Mouse (Mus musculus): Measurements from ENCODE around the gene Grin2b. TPM values are rescaled to one million over a fixed set of nuclear protein-coding genes. Genes with fewer than 3 reads are reported as not detected.

Grin2b gene
- polyA plus RNA-seq, 1 experiment from 2014 or later, result not detected

DNA sequence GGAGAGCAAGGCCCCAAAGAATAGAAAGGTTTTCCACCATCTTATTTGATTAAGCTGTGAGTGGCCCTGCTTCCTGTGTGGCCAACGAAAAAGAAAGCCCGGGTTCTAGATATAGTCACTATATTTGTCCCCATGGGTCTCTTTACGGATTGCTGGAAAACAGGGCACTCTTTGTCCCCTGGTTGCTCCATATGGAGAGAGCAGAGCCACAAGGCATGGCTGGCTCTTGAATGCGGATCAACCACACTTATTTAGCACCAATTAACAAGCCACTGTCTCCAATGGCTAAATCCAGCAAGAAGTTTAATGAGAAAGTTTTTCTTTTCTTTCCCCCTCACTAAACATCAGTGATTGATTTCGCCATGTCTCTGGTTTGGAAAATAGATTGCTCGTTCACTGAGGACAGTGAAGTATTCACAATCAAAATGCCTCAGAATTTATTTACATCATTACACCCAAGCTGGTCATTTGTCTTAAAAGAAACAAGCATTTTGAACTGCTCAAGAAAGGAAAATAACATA, 240.9 kb downstream of the Grin2b start:
- H3K79me2 ChIP-seq (ENCODE audit: inconsistent target), result no peaks in the 10 kb centered on the region
- WGBS (ENCODE audit: missing documents), result 84% methylated on average over 6 of the region's 6 CpGs
- no peak overlapping the region for H3K4me3 ChIP-seq (ENCODE audit: inconsistent target)
- H3K27ac ChIP-seq, result no peak overlapping the region
- H3K36me3 ChIP-seq (ENCODE audit: inconsistent target), result no peaks in the 10 kb centered on the region

DNA sequence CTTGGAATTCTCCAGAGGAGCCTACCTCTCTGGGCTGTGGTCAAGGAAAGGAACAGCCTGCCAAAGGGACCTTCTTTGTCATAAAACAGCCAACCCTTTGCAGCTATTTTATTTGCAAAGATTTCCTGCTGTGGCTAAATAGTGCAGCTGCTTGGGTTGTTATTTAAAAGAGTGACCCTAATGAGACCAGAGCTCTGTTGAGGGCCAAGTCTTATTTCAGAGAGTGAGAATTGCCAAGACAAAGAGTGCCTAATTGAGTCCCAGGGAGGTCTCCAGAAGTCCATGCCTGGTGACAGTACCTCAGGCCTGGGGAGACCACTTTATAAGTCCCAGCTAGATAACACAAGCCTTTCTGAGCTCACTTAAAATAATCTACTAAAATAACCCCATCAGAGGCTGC, 255.6 kb downstream of the Grin2b start:
- H3K4me3 ChIP-seq (ENCODE audit: inconsistent target), result no peak overlapping the region
- no peaks in the 10 kb centered on the region for H3K79me2 ChIP-seq (ENCODE audit: inconsistent target)
- no peaks in the 10 kb centered on the region for H3K36me3 ChIP-seq (ENCODE audit: inconsistent target)
- H3K27ac ChIP-seq, result no peak overlapping the region

DNA sequence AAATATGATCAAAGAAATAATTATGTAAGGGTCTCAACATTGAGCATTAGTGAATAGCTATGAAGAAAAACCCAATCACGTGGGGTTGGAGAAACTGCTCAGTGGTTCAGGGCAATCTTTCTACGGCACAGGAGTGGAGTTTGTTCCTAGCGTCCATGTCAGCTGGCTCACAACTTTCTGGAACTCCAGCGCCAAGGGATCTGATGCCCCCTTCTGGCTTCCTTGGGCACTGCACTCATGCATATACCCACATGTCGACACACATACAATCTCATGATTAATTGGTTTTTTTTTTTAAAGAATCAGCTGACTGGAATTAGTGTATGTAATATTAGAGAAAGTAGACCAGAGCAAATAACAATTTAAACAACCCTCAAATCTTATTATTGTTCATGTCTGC, 258.7 kb downstream of the Grin2b start:
- H3K4me3 ChIP-seq (ENCODE audit: inconsistent target), result no peak overlapping the region
- no peaks in the 10 kb centered on the region for H3K79me2 ChIP-seq (ENCODE audit: inconsistent target)
- 96% methylated on average over 5 of the region's 5 CpGs for WGBS (ENCODE audit: missing documents)
- no peak overlapping the region for H3K27ac ChIP-seq
- H3K36me3 ChIP-seq (ENCODE audit: inconsistent target), result no peaks in the 10 kb centered on the region

DNA sequence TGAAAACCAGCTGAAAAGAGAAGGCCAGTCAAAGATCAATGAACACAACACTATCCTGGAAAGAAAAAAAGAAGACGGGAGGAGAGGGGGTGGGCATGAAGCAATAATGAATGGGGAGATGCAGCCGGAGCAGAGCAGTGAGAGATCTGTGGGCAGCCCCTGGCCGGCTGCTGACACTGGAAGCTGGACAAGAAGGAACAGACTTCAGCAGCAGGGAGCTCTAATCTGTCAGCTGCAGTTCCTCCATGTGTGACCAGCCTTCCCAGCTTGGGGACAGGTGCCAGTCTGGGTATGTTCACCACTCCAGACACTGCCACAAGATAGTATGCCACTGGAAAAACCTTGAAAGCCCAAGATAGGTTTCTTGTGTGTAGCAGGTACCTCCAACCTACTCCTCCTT, 261.2 kb downstream of the Grin2b start:
- no peaks in the 10 kb centered on the region for H3K36me3 ChIP-seq (ENCODE audit: inconsistent target)
- H3K79me2 ChIP-seq (ENCODE audit: inconsistent target), result no peaks in the 10 kb centered on the region
- no peak overlapping the region for H3K27ac ChIP-seq
- no peak overlapping the region for H3K4me3 ChIP-seq (ENCODE audit: inconsistent target)
- 82% methylated on average over 3 of the region's 3 CpGs for WGBS (ENCODE audit: missing documents)

DNA sequence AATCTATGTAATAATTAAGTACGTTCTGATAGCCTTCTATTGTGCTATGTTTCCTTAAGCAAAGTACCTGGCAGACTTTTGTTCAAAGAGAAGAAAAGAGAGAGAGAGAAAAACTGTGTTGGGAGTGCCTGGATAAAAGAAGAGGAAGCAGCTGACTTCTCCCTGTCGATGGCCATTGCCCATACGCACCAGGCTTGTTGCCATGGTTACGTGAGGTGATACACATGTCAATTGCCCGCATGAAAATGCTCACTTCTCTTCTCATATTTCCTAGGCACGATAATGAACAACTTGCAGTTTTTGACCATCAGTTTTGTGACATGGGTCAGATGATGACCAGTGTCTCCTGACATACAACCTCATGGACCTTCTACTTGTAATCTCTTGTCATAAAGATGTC, 262.2 kb downstream of the Grin2b start:
- 71% methylated on average over 6 of the region's 6 CpGs for WGBS (ENCODE audit: missing documents)
- H3K79me2 ChIP-seq (ENCODE audit: inconsistent target), result no peaks in the 10 kb centered on the region
- H3K27ac ChIP-seq, result no peak overlapping the region
- no peaks in the 10 kb centered on the region for H3K36me3 ChIP-seq (ENCODE audit: inconsistent target)
- H3K4me3 ChIP-seq (ENCODE audit: inconsistent target), result no peak overlapping the region

DNA sequence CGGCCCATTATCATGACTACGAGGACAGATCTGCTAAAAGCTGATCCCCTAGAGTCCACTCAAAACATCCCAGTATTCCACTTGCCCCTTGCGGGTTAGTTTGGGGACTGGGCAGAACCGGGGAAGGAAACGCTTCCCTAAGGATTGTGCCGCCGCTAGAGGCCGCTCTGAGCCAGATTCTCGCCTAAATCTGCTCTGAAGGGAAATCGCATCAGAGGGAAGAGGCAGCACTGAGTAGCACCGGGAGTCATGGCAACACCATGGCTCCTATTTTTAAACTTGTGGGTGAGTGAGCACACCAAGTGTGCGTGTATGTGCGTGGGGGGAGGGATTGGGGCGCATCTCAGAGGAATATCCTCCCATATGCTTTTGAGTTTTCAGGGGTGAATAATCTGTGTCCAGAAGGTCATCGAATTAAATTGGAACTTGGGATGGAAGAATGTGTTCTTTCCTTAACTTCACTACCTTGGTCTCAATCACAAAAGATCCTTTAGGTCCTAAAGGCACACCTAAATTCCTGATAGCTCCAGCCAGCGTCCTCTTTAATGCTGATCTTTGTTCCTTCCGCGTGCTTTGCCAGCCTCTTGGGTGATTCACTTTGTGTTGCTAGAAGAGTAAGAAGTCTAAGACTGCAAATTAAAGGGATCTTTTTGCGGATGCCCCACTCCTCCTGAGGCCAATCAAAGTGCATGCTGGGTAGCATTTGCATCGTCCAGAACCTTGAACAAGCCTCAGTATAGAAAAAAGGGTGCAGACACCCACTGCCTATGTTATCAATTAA, 265.6 kb downstream of the Grin2b start:
- Histone ChIP-seq H3K4me3 (ENCODE audit: inconsistent target) (no peak overlapping the region), H3K36me3 (ENCODE audit: inconsistent target) (no peaks in the 10 kb centered on the region), H3K27ac (no peak overlapping the region), H3K79me2 (ENCODE audit: inconsistent target) (no peaks in the 10 kb centered on the region)
- 24% methylated on average over 20 of the region's 20 CpGs for WGBS (ENCODE audit: missing documents)

DNA sequence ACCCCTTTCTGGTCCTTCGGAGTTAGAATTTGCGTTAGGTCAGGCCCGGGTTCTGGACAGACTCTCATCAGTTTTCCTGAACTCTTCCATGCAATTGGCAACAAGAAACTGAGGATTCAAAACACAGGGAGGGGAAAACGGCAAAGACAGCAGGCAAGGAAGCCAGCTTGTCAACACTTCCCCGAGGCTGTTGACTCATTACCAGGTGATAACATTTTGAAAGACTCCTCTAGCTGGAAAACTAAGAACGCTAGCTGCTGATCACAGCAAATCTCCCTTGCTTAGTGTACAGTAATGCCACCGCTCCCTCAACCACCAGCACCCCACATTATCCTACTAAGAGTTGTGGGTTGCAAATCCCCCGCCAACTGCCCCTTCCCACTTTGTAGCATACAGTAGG, 266.2 kb downstream of the Grin2b start:
- 79% methylated on average over 8 of the region's 8 CpGs for WGBS (ENCODE audit: missing documents)
- Histone ChIP-seq H3K79me2 (ENCODE audit: inconsistent target) (no peaks in the 10 kb centered on the region), H3K36me3 (ENCODE audit: inconsistent target) (no peaks in the 10 kb centered on the region), H3K4me3 (ENCODE audit: inconsistent target) (no peak overlapping the region), H3K27ac (no peak overlapping the region)

DNA sequence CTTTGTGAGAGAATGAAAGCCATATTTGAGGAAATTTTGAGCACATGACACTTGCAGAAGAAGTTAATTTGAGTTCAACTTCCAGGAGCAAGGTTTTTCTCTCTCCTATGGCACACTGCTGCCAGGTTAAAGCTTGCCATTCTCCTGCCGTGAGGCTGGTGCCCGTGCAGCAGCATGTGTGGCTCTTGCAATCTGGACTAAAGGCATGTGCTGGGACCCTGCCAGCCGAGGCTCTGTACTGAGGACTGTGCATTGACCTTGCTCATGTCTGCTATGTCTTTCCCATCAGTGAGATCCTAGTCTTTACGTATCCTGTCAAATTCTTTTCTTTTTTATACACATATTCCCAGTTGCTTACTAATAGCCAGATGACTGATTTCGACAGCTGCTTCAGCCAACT, 268.9 kb downstream of the Grin2b start:
- Histone ChIP-seq H3K27ac (no peak overlapping the region), H3K4me3 (ENCODE audit: inconsistent target) (no peak overlapping the region), H3K36me3 (ENCODE audit: inconsistent target) (no peaks in the 10 kb centered on the region), H3K79me2 (ENCODE audit: inconsistent target) (no peaks in the 10 kb centered on the region)
- 87% methylated on average over 5 of the region's 5 CpGs for WGBS (ENCODE audit: missing documents)

DNA sequence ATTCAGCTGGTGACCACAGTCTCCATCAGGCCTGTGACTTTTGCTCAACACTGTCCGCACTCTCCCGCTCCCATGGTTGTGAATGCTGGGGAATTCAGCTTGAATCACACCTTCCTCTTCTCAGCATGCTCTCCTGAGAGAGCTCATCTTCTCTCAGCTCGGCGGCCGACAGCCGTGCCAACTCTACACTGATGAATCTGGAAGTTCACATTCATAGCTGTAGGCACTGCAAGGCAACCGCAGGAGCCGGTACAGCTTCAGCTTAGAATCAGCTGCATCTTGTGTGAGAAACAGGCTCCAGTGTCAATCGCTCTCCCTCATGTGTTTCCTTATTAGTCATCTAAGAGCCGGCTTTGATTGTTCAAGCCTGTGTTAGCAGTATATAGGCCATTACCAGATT, 272.9 kb downstream of the Grin2b start:
- no peaks in the 10 kb centered on the region for H3K36me3 ChIP-seq (ENCODE audit: inconsistent target)
- H3K4me3 ChIP-seq (ENCODE audit: inconsistent target), result no peak overlapping the region
- 95% methylated on average over 6 of the region's 10 CpGs for WGBS (ENCODE audit: missing documents)
- no peaks in the 10 kb centered on the region for H3K79me2 ChIP-seq (ENCODE audit: inconsistent target)
- no peak overlapping the region for H3K27ac ChIP-seq

DNA sequence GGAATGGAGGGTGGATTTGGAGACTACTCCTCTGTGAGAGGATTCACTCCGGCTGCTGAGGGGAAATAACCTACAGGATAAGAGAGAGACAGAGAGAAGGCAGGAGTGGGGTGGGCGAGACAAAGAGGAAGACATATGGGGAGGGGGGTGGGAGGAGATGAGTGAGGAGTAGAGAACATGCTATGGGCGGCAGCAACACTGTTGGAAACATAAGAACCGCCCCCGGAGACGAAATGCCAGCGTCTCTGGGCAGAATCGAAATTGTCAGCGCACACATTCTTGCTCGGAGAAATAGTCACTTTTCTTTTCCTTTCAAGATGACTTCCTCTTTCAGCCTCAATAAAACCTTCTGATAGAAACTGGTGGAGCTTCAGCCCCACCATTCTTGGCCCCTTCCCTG, 274.1 kb downstream of the Grin2b start:
- H3K36me3 ChIP-seq (ENCODE audit: inconsistent target), result no peaks in the 10 kb centered on the region
- WGBS (ENCODE audit: missing documents), result 5% methylated on average over 10 of the region's 10 CpGs
- no peaks in the 10 kb centered on the region for H3K79me2 ChIP-seq (ENCODE audit: inconsistent target)
- no peak overlapping the region for H3K4me3 ChIP-seq (ENCODE audit: inconsistent target)
- no peak overlapping the region for H3K27ac ChIP-seq

DNA sequence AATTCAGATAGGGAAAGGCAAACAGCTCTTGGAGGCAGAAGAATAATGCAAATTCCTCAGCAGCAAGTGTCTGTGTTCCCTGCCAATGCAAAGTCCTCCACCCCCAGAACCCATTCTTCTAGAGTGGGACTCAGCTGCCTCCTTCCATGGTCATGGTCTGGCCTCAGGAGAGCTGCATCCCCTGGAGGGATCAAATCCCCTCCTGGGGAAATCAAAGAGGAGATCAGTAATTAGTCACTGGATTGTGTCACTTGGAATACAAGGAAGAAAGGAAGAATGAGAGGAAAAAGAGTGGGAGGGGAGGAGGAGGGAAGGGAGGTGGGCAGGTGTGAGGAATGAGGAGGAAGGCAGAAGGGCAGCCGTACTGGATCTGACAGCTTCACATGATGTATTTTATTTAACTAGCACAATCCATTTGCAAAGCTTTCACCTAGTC, 278.5 kb downstream of the Grin2b start:
- no peaks in the 10 kb centered on the region for H3K79me2 ChIP-seq (ENCODE audit: inconsistent target)
- H3K27ac ChIP-seq, result no peak overlapping the region
- 50% methylated on average over 1 of the region's 1 CpGs for WGBS (ENCODE audit: missing documents)
- no peak overlapping the region for H3K4me3 ChIP-seq (ENCODE audit: inconsistent target)
- no peaks in the 10 kb centered on the region for H3K36me3 ChIP-seq (ENCODE audit: inconsistent target)

DNA sequence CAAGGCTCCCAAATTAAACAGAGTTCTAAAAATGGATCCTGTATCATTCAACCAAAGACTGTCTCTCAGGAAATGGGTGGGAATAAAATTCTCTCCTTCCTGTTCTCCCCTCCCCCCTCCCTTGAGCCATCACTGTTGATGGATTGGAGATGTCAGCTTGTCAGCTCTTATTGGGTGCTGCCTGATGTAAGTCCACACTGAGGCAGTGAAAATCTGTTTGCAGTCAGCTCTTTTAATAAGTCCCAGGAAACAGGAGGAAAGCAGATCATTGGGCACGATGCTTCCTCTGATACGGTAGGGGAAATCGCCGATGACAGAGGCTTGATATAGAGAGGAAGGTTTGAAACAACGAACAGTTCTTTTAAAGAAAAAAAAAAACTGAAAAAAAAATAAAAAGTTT, 290.7 kb downstream of the Grin2b start:
- H3K79me2 ChIP-seq (ENCODE audit: inconsistent target), result no peaks in the 10 kb centered on the region
- WGBS (ENCODE audit: missing documents), result 84% methylated on average over 5 of the region's 5 CpGs
- no peaks in the 10 kb centered on the region for H3K36me3 ChIP-seq (ENCODE audit: inconsistent target)
- H3K4me3 ChIP-seq (ENCODE audit: inconsistent target), result no peak overlapping the region
- H3K27ac ChIP-seq, result no peak overlapping the region

DNA sequence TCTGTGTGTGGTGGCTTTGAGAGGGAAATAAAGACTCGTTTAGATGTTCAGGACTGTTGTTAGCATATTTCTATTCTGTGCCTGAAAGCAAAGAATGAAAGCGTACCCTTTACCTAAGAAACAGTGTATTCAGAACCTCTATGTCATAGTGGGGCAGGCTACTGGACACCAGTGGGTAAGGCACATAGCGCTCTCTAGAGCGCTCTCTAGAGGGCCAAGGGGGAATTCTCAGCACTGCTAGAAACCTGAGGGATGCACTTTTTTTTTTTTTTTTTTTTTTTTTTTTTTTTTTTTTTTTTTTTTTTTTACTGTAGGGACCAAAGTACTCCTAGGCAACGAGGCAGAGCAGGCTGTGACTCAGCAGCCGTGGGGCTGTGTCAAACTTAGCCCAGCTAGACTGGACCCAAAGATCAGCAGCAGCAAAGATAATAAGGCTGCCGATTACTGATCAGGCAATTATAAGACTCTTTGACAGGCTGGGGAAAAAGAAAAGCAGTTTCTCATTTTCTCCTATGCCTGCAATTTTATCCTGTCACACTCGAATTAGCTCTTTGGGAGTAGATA, 297.1 kb downstream of the Grin2b start:
- no peak overlapping the region for H3K4me3 ChIP-seq (ENCODE audit: inconsistent target)
- 74% methylated on average over 8 of the region's 8 CpGs for WGBS (ENCODE audit: missing documents)
- H3K27ac ChIP-seq, result no peak overlapping the region
- H3K79me2 ChIP-seq (ENCODE audit: inconsistent target), result no peaks in the 10 kb centered on the region
- no peaks in the 10 kb centered on the region for H3K36me3 ChIP-seq (ENCODE audit: inconsistent target)

DNA sequence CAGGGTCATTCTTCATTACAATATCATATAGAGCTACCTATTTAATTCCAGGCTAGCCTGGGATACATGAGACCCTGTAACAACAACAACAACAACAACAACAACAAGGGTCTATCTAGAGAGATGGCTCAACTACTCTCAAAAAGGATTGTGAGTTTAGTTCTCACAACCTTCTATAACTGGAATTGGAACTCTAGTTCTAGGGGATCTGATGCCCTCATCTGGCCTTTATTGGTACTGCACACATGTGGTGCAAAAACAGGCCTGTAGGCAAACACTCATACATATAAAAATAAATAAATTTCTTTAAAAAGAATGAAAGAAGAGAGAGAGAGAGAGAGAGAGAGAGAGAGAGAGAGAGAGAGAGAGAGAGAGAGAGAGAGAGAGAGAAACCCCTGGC, 298.7 kb downstream of the Grin2b start:
- H3K36me3 ChIP-seq (ENCODE audit: inconsistent target), result no peaks in the 10 kb centered on the region
- no peaks in the 10 kb centered on the region for H3K79me2 ChIP-seq (ENCODE audit: inconsistent target)
- H3K4me3 ChIP-seq (ENCODE audit: inconsistent target), result no peak overlapping the region

DNA sequence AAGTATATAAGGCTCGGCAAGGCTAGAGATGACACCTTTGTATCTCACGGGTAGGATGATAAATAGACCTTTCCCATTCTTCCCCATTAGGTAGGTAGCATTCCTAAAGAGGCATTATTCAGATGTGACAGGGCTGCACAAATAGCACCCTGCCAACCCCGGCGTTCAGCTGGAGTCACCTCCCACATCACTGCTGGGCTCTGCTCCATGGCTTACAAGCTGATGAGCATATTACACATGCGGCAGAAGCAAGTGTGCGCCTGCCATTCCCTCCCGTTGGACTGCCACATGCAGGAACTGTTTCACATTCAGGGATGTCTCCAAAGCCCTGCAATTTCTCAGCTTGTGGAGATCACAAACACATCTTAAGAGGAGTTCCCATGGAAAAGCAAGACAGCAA, 307.5 kb downstream of the Grin2b start:
- 94% methylated on average over 7 of the region's 7 CpGs for WGBS (ENCODE audit: missing documents)
- no peaks in the 10 kb centered on the region for H3K79me2 ChIP-seq (ENCODE audit: inconsistent target)
- no peak overlapping the region for H3K27ac ChIP-seq
- no peaks in the 10 kb centered on the region for H3K36me3 ChIP-seq (ENCODE audit: inconsistent target)
- H3K4me3 ChIP-seq (ENCODE audit: inconsistent target), result no peak overlapping the region

More for the DNA sequence above, 298.7 kb downstream of the Grin2b start:
- H3K27ac ChIP-seq, result no peak overlapping the region

DNA sequence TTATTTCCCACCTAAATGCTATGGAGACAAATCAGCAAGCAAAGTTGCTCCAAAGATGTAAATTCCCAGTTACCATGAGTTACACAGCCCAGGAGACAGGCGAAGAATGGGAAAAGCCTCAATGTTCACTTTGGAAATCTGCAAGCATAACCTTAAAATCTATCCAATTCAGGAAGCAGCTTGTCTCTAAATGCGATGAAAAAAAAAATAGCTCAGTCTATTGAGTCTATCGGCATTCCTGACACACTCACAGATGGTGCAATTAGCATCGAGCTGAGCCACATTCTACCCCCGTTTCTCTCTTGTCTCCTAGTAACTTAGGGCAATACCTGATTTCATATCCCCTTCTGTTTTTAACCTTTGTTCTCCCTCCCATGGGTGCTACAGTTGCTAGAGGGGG, 309.3 kb downstream of the Grin2b start:
- Histone ChIP-seq H3K4me3 (ENCODE audit: inconsistent target) (no peak overlapping the region), H3K36me3 (ENCODE audit: inconsistent target) (no peaks in the 10 kb centered on the region), H3K27ac (no peak overlapping the region), H3K79me2 (ENCODE audit: inconsistent target) (no peaks in the 10 kb centered on the region)
- 84% methylated on average over 5 of the region's 5 CpGs for WGBS (ENCODE audit: missing documents)

Measured in macrophage (primary cell).